Mouse (Mus musculus) lung, adult 2 months (tissue): Measurements from ENCODE around the gene Snx11. TPM values are rescaled to one million over a fixed set of nuclear protein-coding genes. Genes with fewer than 3 reads are reported as not detected.

Experiments used
- DNase-seq: peaks from one replicate; pipeline ENCODE4 v3.0.0; 2022
- H3K4me1 ChIP-seq: fragments of 200-500 bp; 2 replicates; pipeline ENCODE4 v1.6.1; 2011; ENCODE audit warnings: low read length; ENCODE audit not compliant: control insufficient read depth, insufficient read depth
- H3K4me3 ChIP-seq: fragments of 200-500 bp; replicated peaks from 2 replicates; pipeline ENCODE3; 2011; ENCODE audit warnings: low read depth, mild to moderate bottlenecking, control low read depth, low read length; ENCODE audit errors: extremely low read depth
- CTCF ChIP-seq: fragments of 200-500 bp; IDR thresholded peaks from 2 replicates; pipeline ENCODE4 v1.5.1; 2011; ENCODE audit warnings: mild to moderate bottlenecking, low read length, control low read depth; ENCODE audit not compliant: insufficient read depth
- POLR2A ChIP-seq: fragments of 200-500 bp; IDR thresholded peaks from 2 replicates; pipeline ENCODE4 v1.6.1; 2011; ENCODE audit warnings: low read depth, mild to moderate bottlenecking, control low read depth, low read length, borderline replicate concordance; ENCODE audit errors: extremely low read depth
- WGBS: fragments of 180-500 bp; shearing (Covaris S2); methylation state at CpG from one replicate; pipeline ENCODE4 v1.1.7; 2018; 5-methylcytosine and 5-hydroxymethylcytosine counted together
- polyA plus RNA-seq: library from polyadenylated mRNA; depleted of rRNA; stranded (reverse); fragments of >200 nt; gene quantifications from 2 replicates; pipeline ENCODE4 v1.2.3, GENCODE M21; 2012

The Snx11 gene
- polyA plus RNA-seq, 1 experiment = 26.8 TPM

DNA sequence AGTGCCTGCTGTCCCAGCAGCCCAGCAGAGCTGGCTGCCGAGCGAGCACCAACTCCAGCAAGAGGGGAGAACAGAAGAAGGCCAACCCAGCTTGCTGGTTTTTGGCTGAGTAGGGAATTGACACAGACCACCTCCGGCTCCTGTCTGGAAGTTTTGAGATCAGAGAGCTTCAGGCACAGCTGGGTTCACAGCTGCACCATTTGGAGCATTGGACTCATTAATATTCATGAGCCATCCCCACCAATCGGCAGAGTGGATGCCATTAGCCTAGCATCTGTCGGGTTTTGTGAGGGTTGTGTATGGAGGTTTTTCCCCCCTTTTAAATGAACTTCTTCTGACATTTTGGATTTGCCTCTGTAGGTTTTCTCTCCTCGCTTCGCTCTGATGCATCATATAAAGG, 10.3 kb downstream of the Snx11 start:
- DNase-seq = no peak
- no peak overlapping the region for H3K4me3 ChIP-seq
- TF ChIP-seq CTCF (no peak), POLR2A (no peak)
- H3K4me1 ChIP-seq = peaks cover 8% of the 10 kb centered on the region
- 73% methylated on average over 7 of the region's 7 CpGs for WGBS

DNA sequence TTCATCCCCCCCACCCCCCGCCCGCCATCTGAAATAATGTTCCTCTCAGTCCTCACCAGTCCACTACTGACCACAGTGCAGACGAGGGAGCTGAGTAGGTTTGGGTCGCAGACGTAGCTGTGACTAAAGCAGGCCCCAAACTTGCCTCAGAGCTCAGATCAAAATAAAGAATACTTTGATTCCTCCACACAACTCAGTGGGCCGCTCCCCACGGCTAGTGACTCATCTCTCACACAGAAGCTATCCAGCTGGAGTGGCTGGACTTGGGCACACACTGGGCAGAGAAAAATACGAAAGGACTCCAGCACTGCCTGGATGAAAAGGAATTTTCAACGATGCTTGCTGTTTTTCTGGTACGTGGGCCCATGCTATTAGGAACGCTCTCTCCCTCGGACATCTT, 10.8 kb downstream of the Snx11 start:
- TF ChIP-seq CTCF (no peak), POLR2A (no peak)
- no peak for DNase-seq
- H3K4me1 ChIP-seq = peaks cover 8% of the 10 kb centered on the region
- no peak overlapping the region for H3K4me3 ChIP-seq
- WGBS = 74% methylated on average over 12 of the region's 12 CpGs

DNA sequence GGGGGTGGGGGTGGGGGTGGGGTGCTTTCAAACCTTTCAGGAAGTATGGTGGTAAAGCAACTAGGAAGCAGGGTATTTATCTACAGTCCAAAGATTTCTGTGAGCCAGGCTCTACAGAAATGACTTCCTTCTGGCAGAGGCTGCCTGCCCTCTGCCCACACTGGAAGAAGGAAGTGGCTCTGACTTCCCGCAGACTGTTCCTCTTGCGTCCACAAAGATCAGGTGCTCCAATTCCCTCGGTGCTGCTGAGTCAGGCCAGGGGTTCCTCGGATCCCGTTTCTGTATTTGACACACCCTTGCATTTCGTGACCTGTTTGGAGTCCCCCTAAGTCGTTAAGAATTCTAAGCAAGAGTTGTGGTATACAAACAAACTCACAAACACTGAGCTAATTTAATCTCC, 11.7 kb downstream of the Snx11 start:
- no peak overlapping the region for H3K4me3 ChIP-seq
- no peak for DNase-seq
- 18% methylated on average over 7 of the region's 7 CpGs for WGBS
- peaks cover 8% of the 10 kb centered on the region for H3K4me1 ChIP-seq
- TF ChIP-seq POLR2A = no peak
- no peak for TF ChIP-seq CTCF

DNA sequence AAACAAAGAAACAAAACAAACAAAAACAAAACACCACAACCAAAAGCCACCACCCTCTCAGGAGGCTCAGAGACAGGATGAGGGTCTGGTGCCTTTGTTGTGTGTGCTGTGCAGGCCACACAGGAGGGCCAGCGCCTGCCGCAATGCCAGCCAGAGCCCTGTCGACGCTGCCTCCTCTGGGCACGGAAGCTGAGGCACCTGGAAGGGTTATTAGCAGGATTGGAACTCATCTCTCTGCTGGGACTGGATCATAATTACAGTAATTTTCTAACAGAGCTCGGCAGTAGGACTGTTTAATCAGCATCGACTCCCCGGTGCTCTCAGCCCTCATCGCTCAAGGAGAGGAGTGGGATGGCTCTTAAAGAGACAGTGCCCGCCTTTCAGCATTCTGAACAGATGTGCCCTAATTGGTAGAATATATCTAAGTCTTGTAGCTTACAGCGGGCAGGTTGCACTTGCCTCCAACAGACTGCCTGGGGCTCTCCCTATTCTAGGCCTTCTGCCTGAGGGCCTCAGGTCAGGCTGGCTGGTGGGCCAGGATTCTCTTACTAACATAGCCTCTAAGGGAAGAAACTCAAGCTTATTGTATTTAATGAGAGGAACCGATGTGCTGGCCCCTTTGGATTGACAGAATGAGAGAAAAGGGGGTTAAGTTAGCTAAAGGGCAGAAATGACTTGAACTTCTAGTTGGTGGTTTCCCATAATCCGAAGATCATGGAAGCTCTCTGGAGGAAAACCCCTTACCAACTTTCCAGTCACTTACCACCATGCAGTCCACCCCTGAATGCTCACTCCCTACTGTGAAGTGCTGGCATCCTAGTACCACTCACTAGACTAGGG, 12.6 kb downstream of the Snx11 start:
- Histone ChIP-seq H3K4me3 (no peak overlapping the region), H3K4me1 (peaks cover 8% of the 10 kb centered on the region)
- no peak for DNase-seq
- no peak for TF ChIP-seq CTCF
- no peak for TF ChIP-seq POLR2A
- 72% methylated on average over 13 of the region's 13 CpGs for WGBS

DNA sequence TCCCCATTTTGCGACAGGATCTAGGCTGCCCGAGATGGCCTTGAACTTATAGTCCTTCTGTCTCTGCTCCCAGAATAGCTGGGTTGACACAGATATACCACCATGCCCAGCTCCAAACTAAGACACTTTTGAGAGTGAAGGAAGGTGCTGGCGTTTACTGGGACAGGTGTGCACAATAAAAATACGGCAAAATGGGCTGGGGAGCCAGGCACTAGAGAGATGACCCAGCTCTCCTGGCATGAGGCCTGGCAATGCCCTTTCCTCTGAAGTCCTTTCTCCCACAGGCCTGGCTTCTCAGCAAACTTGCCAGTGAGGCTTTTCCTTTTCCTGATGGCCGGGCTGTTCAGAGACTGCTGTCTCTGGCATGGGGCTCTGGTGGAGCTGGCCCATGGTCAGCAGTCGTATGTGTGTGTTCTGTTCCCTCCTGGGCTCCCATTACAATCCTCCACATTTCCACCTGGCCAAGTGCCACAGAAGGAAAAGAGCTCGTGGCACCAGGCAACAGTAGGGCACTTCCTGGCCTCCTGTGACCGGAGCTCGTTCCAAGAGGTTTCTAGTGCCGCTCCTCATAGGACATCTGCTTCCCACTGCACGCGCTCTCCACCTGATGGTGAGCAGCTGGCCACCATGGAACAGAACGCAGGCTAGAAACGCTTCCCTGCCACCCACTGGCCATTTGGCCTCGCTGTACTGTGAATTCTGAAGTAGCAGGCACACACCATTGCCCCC, 14.5 kb downstream of the Snx11 start:
- no peak for DNase-seq
- 39% methylated on average over 15 of the region's 15 CpGs for WGBS
- no peak overlapping the region for H3K4me3 ChIP-seq
- no peak; the same call in 1 of the 2 replicates for TF ChIP-seq POLR2A
- TF ChIP-seq CTCF = 0 out of 2 replicates have a peak, but pooled peaks have one; percentile 4
- peaks cover 8% of the 10 kb centered on the region for H3K4me1 ChIP-seq

DNA sequence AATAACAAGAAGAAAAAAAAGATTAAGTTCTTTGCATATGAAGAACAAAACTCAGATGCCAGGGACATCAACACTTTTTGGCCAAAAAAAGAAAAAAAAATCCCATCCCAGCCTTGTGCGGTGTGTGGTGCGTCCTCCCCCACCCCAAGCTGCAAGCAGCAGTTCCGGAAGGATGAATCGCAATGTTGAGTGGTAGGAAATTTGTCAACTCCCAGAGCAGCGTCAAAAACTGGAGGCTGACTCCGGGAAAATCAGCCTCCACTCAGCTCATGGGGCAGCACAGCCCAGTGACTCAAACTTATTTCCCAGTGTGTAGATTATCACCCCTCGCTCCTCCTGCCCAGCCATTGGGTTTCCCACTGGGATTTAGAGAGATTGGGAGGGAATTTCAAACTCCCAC, 15.4 kb downstream of the Snx11 start:
- no peak for DNase-seq
- no peak overlapping the region for H3K4me3 ChIP-seq
- no peak for TF ChIP-seq POLR2A
- TF ChIP-seq CTCF = no peak
- peaks cover 8% of the 10 kb centered on the region for H3K4me1 ChIP-seq
- 54% methylated on average over 7 of the region's 7 CpGs for WGBS

DNA sequence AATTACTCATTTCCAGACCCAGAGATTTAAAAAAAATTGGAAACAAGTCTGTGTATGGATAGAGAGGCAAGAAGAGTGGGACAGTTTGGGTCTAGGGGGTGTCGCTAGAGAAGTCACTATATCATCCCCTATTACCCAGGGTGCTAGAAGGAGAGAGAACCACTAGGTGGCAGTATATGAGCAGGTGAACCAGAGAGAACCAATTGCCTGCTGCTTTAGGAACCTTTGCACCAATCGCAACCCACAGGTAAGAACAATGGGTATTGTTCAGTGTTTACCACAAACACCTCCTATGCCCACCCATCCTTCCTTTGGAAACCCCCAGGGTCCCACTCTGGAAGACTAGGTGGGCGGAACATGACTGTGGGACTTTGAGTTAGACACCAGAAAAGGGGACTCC, 17.3 kb downstream of the Snx11 start:
- Histone ChIP-seq H3K4me3 (no peak overlapping the region), H3K4me1 (peaks cover 4% of the 10 kb centered on the region)
- no peak for DNase-seq
- WGBS = 20% methylated on average over 3 of the region's 3 CpGs
- TF ChIP-seq POLR2A (no peak), CTCF (peak; percentile 55)

DNA sequence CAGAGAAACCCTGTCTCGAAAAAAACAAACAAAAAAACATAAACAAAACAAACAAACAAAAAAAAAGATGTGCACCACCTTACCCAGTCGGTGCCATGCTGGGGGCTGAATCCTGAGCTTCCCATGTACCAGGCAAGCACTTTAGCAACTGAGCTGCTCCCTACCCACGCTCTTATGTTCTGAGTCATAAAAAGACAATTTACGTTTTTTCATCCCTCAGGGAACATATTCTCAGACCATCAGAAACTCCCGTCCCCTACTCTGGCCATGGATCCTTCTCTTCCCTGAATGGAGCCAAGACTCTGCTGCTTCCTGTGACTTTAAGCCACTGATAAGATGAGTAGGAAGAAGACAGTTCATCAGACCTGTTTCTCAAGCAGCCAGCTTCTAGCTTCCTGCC, 19.0 kb downstream of the Snx11 start:
- peaks cover 4% of the 10 kb centered on the region; the same call in 1 of the 2 replicates for H3K4me1 ChIP-seq
- TF ChIP-seq CTCF = no peak
- no peak for TF ChIP-seq POLR2A
- no peak overlapping the region for H3K4me3 ChIP-seq
- 65% methylated on average over 5 of the region's 5 CpGs for WGBS
- no peak for DNase-seq

DNA sequence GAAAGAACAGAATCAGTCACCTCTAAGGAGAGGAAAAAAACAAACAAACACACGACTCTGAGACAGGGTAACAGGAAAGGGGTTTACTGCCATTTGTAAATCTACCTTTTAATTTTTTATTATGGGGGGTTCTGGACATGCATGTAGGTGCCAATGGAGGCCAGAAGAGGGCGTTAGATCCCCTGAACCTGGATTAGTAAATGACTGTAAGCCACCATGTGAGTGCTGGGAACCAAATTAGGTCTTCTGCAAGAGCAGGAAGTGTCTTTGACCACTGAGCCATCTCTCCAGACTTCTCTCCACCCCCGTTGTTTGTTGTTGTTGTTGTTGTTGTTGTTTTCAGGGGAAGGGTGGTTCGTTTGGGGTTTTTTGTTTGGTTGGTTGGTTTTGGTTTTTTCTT, 19.9 kb downstream of the Snx11 start:
- no peaks in the 10 kb centered on the region for H3K4me1 ChIP-seq
- TF ChIP-seq CTCF (no peak), POLR2A (no peak)
- 48% methylated on average over 4 of the region's 4 CpGs for WGBS
- DNase-seq = no peak
- no peak overlapping the region for H3K4me3 ChIP-seq

DNA sequence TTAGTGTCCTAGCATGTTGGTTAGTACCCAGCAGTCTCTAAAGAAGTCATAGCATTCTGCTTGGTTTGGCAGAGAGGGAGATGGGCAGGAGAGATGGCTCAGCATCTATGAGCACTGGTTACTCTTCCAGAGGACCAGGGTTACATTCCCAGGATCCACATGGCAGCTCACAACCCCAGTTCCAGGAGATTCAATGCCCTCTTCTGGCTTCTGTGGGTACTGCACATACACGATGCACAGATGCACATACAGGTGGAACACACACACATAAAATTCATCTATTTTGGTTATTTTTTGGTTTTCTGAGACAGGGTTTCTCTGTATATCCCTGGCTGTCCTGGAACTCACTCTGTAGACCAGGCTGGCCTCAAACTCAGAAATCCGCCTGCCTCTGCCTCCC, 22.1 kb downstream of the Snx11 start:
- DNase-seq = no peak
- Histone ChIP-seq H3K4me1 (no peaks in the 10 kb centered on the region), H3K4me3 (no peak overlapping the region)
- no peak for TF ChIP-seq POLR2A
- TF ChIP-seq CTCF = no peak
- 98% methylated on average over 2 of the region's 2 CpGs for WGBS
